Mouse (Mus musculus) brain, adult 10 weeks (tissue): ENCODE measurements around the gene Ltb4r2. TPM values are rescaled to one million over a fixed set of nuclear protein-coding genes. Genes with fewer than 3 reads are reported as not detected.

Experiments
- polyA plus RNA-seq: library from polyadenylated mRNA; stranded (reverse); fragments of 350-450 nt; fragmentation: Illumina TruSeq; extraction: RNeasy Lipid Tissue Mini Kit (QIAGEN cat#74804); gene quantifications from one replicate; pipeline ENCODE4 v1.2.3, GENCODE M21; 2015; ENCODE audit warnings: low read depth, low replicate concordance

Gene Ltb4r2
- polyA plus RNA-seq = 0.12 TPM

GRCm38 (mm10) chr14:55761163-55761562 lies at the start of gene Ltb4r2:
TSS of gene Ltb4r2 (plus strand) at chr14:55761428.

GRCm38 (mm10) chr14:55713729-55714122 lies 47.5 kb upstream of the Ltb4r2 start, which contains the start of gene Tgm1:
TSS of gene Tgm1 (minus strand) at chr14:55713926.

GRCm38 (mm10) chr14:55721700-55722437 lies 39.4 kb upstream of the Ltb4r2 start, which contains the start of gene Rabggta:
TSS of gene Rabggta (minus strand) at chr14:55722263.

GRCm38 (mm10) chr14:55745180-55745860 lies 15.9 kb upstream of the Ltb4r2 start, which contains the start of the genes Dhrs1 and Nop9:
TSS of gene Dhrs1 (minus strand) at chr14:55745690.
TSS of gene Nop9 (plus strand) at chr14:55745693.

GRCm38 (mm10) chr14:55758363-55758784 lies 2.9 kb upstream of the Ltb4r2 start, which contains the start of gene Cideb:
TSS of gene Cideb (minus strand) at chr14:55758458.

GRCm38 (mm10) chr14:55765696-55766095 lies 4.5 kb downstream of the Ltb4r2 start, which contains the start of gene Ltb4r1:
TSS of gene Ltb4r1 (plus strand) at chr14:55765962.

GRCm38 (mm10) chr14:55783958-55784235 lies 22.7 kb downstream of the Ltb4r2 start, which contains the start of gene Adcy4:
TSS of gene Adcy4 (minus strand) at chr14:55784095.

GRCm38 (mm10) chr14:55788256-55789050 lies 27.2 kb downstream of the Ltb4r2 start, which contains the start of gene Ripk3:
TSS of gene Ripk3 (minus strand) at chr14:55788865.

Other genes starting within 250 kb of the Ltb4r2 start
- 0.31 TPM for gene Nrl, start 236.4 kb upstream of the Ltb4r2 start, polyA plus RNA-seq
- 19.9 TPM for gene Pck2, start 221.2 kb upstream of the Ltb4r2 start, polyA plus RNA-seq
- 92.2 TPM for gene Dcaf11, start 201.4 kb upstream of the Ltb4r2 start, polyA plus RNA-seq
- gene A730061H03Rik, start 201.0 kb upstream of the Ltb4r2 start, polyA plus RNA-seq = not detected
- gene Fitm1, start 185.8 kb upstream of the Ltb4r2 start, polyA plus RNA-seq = not detected
- 73.4 TPM for gene Psme1, start 183.3 kb upstream of the Ltb4r2 start, polyA plus RNA-seq
- gene Emc9, start 176.1 kb upstream of the Ltb4r2 start, polyA plus RNA-seq = 54.3 TPM
- gene Psme2, start 170.3 kb upstream of the Ltb4r2 start, polyA plus RNA-seq = 78.9 TPM
- 18.8 TPM for gene Rnf31, start 169.7 kb upstream of the Ltb4r2 start, polyA plus RNA-seq
- gene Irf9, start 157.9 kb upstream of the Ltb4r2 start, polyA plus RNA-seq = 14.3 TPM
- 6.2 TPM for gene Rec8, start 143.4 kb upstream of the Ltb4r2 start, polyA plus RNA-seq
- gene Ipo4, start 125.5 kb upstream of the Ltb4r2 start, polyA plus RNA-seq = 62.3 TPM
- 1.6 TPM for gene Gm49378, start 123.5 kb upstream of the Ltb4r2 start, polyA plus RNA-seq
- 32.2 TPM for gene Tm9sf1, start 117.6 kb upstream of the Ltb4r2 start, polyA plus RNA-seq
- gene Tssk4, start 111.2 kb upstream of the Ltb4r2 start, polyA plus RNA-seq = not detected
- gene Mdp1, start 100.9 kb upstream of the Ltb4r2 start, polyA plus RNA-seq = 61.1 TPM
- 36.9 TPM for gene Gmpr2, start 89.5 kb upstream of the Ltb4r2 start, polyA plus RNA-seq
- 255 TPM for gene Nedd8, start 89.3 kb upstream of the Ltb4r2 start, polyA plus RNA-seq
- 16.0 TPM for gene Tinf2, start 79.6 kb upstream of the Ltb4r2 start, polyA plus RNA-seq
- not detected for gene Tgm1, start 47.5 kb upstream of the Ltb4r2 start, polyA plus RNA-seq
- 47.6 TPM for gene Rabggta, start 39.2 kb upstream of the Ltb4r2 start, polyA plus RNA-seq
- 122 TPM for gene Dhrs1, start 15.7 kb upstream of the Ltb4r2 start, polyA plus RNA-seq
- gene Nop9, start 15.7 kb upstream of the Ltb4r2 start, polyA plus RNA-seq = 6.9 TPM
- gene Cideb, start 3.0 kb upstream of the Ltb4r2 start, polyA plus RNA-seq = 9.8 TPM
- gene Ltb4r1, start 4.5 kb downstream of the Ltb4r2 start, polyA plus RNA-seq = not detected
- gene Adcy4, start 22.7 kb downstream of the Ltb4r2 start, polyA plus RNA-seq = 5.3 TPM
- 0.25 TPM for gene Ripk3, start 27.4 kb downstream of the Ltb4r2 start, polyA plus RNA-seq
- 2.3 TPM for gene Nfatc4, start 61.7 kb downstream of the Ltb4r2 start, polyA plus RNA-seq
- 3.9 TPM for gene Nynrin, start 92.6 kb downstream of the Ltb4r2 start, polyA plus RNA-seq
- 0.49 TPM for gene Cbln3, start 123.0 kb downstream of the Ltb4r2 start, polyA plus RNA-seq
- 9.0 TPM for gene Khnyn, start 123.5 kb downstream of the Ltb4r2 start, polyA plus RNA-seq
- 155 TPM for gene Sdr39u1, start 138.9 kb downstream of the Ltb4r2 start, polyA plus RNA-seq
- not detected for gene Cma1, start 183.2 kb downstream of the Ltb4r2 start, polyA plus RNA-seq
- not detected for gene Cma2, start 189.6 kb downstream of the Ltb4r2 start, polyA plus RNA-seq